Mouse (Mus musculus) C2C12 (cell line): ENCODE measurements around the gene Cdk5r2. TPM values are rescaled to one million over a fixed set of nuclear protein-coding genes. Genes with fewer than 3 reads are reported as not detected.
A peak's percentile ranks its signal among the peaks of the same experiment; 100 is the strongest.
"Not testable (repeated sequence)": the region's sequence is repeated elsewhere in the genome, so short reads cannot be mapped to it uniquely, and the experiment has no call there.

ENCODE experiments used
- H3K27me3 ChIP-seq: one replicate; pipeline ENCODE4 v1.6.1; 2011; ENCODE audit not compliant: control insufficient read depth, insufficient read depth, insufficient read length
- H3K36me3 ChIP-seq: one replicate; pipeline ENCODE4 v1.6.1; 2011; ENCODE audit not compliant: control insufficient read depth, insufficient read depth
- H3K4me3 ChIP-seq: one replicate; pipeline ENCODE4 v1.5.1; 2011; ENCODE audit warnings: mild to moderate bottlenecking, control low read depth; ENCODE audit not compliant: poor library complexity, insufficient read depth, severe bottlenecking
- H3K79me2 ChIP-seq: one replicate; pipeline ENCODE4 v1.6.1; 2011; ENCODE audit not compliant: control insufficient read depth, insufficient read depth
- H3K79me3 ChIP-seq: one replicate; pipeline ENCODE4 v1.6.1; 2011; ENCODE audit warnings: low read depth, control low read depth
- H3ac ChIP-seq: one replicate; pipeline ENCODE3; 2011; ENCODE audit warnings: low read depth; ENCODE audit not compliant: control insufficient read depth, insufficient read length
- CEBPB ChIP-seq: IDR thresholded peaks from one replicate; pipeline ENCODE4 v1.6.1; 2011; ENCODE audit warnings: low read depth, mild to moderate bottlenecking, control low read depth, moderate library complexity
- CTCF ChIP-seq: IDR thresholded peaks from one replicate; pipeline ENCODE4 v1.5.1; 2011; ENCODE audit not compliant: control insufficient read depth, insufficient read depth, insufficient read length
- FOSL1 ChIP-seq: IDR thresholded peaks from one replicate; pipeline ENCODE4 v1.8.0; 2011; ENCODE audit warnings: mild to moderate bottlenecking, low read length; ENCODE audit not compliant: poor library complexity, insufficient read depth, severe bottlenecking
- MAX ChIP-seq: IDR thresholded peaks from one replicate; pipeline ENCODE4 v1.6.1; 2011; ENCODE audit warnings: mild to moderate bottlenecking, control low read depth
- MYOD1 ChIP-seq: IDR thresholded peaks from one replicate; pipeline ENCODE4 v1.6.1; 2011; ENCODE audit warnings: low read depth; ENCODE audit not compliant: control insufficient read depth, insufficient read length
- MYOG ChIP-seq: IDR thresholded peaks from one replicate; pipeline ENCODE4 v1.6.1; 2011; ENCODE audit not compliant: control insufficient read depth, insufficient read length; ENCODE audit errors: extremely low read depth
- USF1 ChIP-seq: IDR thresholded peaks from one replicate; pipeline ENCODE4 v1.6.1; 2011; ENCODE audit warnings: low read depth, mild to moderate bottlenecking, control low read depth, moderate library complexity
- polyA plus RNA-seq: library from polyadenylated mRNA; unstranded; fragments of >200 nt; fragmentation: generic; extraction: Trizol; gene quantifications from one replicate; pipeline ENCODE4 v1.2.1, GENCODE M21; 2012; ENCODE audit warnings: missing spikeins

Cdk5r2 gene
- polyA plus RNA-seq, 1 experiment = 0.04 TPM

DNA sequence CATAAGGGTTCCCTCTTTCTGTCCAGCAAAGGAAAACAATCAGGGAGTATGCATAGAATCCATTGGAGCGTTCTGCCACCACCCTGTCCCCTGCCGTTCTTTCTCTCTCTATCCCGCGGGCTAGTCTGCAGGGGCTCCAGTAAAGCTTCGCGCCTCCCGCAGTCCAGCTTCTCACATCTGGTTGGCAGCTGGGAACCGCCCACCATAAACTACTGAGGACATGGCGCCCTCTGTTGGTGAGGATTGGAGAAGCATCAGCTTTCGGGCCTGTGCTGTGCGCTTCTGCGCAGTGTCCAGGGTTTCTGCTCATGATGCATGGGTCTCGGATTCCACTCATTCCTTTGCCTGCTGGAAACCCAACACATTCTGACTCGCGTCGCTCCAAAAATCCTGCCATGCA, 46.7 kb upstream of the Cdk5r2 start:
- Histone ChIP-seq H3K4me3 (no peak overlapping the region), H3K36me3 (no peaks in the 10 kb centered on the region), H3K27me3 (no peaks in the 10 kb centered on the region), H3ac (peak overlapping the region; percentile 2), H3K79me2 (no peaks in the 10 kb centered on the region), H3K79me3 (no peaks in the 10 kb centered on the region)
- TF ChIP-seq MAX = peak; percentile 33
- TF ChIP-seq CTCF = peak; percentile 94
- TF ChIP-seq USF1 = no peak
- TF ChIP-seq MYOD1 = no peak

- Histone ChIP-seq H3ac (no peak overlapping the region), H3K4me3 (no peak overlapping the region), H3K79me2 (no peaks in the 10 kb centered on the region), H3K79me3 (no peaks in the 10 kb centered on the region), H3K36me3 (no peaks in the 10 kb centered on the region), H3K27me3 (no peaks in the 10 kb centered on the region)
- TF ChIP-seq MYOG (no peak), CEBPB (no peak), FOSL1 (no peak), MAX (no peak), CTCF (no peak), MYOD1 (no peak), USF1 (no peak)
Measured at GRCm38 (mm10) chr1:74809007-74809406, 45.7 kb upstream of the Cdk5r2 start.

DNA sequence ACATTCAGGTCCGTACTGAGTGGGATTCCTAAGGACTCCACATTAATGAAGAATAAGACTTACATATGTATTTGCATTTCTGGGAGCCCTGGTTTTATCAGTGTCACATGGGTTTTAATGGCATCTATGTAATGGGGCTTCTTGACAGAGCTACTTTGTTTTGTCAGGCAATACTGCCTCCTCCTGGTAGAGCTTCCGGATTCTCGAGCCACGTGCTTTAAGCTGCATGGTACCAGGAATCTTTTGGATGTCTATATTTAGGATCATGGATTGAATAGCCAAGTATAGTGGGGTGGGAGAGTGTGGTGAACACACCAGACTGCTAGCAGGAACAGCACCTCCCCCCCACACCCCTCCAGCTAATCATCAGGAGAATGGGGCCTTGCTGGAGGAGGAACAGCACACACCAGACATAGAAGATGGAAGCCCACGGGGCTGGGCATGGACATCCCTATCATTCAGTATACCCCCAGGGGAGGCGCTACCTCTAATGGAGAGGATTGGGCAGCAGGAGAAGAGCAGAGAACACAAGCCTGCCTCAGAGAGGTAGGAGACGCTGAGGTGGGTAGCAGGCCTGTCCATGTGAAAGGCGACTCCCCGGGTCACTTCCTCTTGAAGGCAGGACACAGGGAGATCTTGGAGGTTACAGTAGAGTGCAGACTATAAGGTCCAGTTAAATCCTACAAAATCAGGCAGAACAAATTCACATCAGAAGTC, 39.6 kb upstream of the Cdk5r2 start:
- Histone ChIP-seq H3K79me3 (no peaks in the 10 kb centered on the region), H3K79me2 (no peaks in the 10 kb centered on the region)

GRCm38 (mm10) chr1:74815965-74816364, 38.8 kb upstream of the Cdk5r2 start:
- H3ac ChIP-seq, H3K79me3 ChIP-seq, H3K4me3 ChIP-seq, H3K79me2 ChIP-seq, H3K36me3 ChIP-seq, H3K27me3 ChIP-seq: not testable (repeated sequence)

More for the DNA sequence above, 39.6 kb upstream of the Cdk5r2 start:
- Histone ChIP-seq H3K4me3 (no peak overlapping the region), H3K27me3 (no peaks in the 10 kb centered on the region), H3K36me3 (no peaks in the 10 kb centered on the region), H3ac (no peak overlapping the region)
- no peak for TF ChIP-seq FOSL1
- TF ChIP-seq CTCF = no peak
- TF ChIP-seq MYOD1 = no peak

DNA sequence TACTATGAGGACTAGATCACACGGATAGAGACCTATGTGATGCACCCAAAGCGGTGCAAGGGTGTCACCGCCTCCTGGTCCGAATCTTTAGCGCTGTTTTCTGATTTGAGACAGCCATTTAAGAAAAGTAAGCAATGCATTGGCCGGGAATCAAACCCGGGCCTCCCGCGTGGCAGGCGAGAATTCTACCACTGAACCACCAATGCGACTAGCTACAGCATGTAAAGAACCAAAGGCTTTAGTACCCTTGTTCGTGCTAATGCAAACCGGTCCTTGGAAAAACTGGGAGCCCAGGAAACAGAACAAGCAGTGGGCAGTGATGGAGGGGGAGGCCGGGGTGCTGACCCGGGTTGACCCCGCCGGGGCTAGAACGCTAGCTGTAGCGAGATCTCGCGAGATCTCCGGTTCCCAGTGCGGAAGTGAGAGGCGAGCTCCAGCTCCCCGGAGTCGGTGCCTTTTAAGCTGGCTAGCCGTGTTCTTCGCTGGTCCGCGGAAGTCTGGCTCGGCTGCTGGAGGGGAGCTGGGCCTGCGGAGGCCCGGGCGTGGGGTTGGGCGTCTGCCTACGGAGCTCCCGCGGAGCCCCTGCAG, 38.0 kb upstream of the Cdk5r2 start:
- Histone ChIP-seq H3ac (peak overlapping the region; percentile 54), H3K36me3 (no peaks in the 10 kb centered on the region), H3K4me3 (peak overlapping the region; percentile 38), H3K79me3 (no peaks in the 10 kb centered on the region), H3K79me2 (no peaks in the 10 kb centered on the region), H3K27me3 (no peaks in the 10 kb centered on the region)
- TF ChIP-seq FOSL1 = no peak
- TF ChIP-seq USF1 = no peak
- TF ChIP-seq CEBPB = no peak
- no peak for TF ChIP-seq MAX
- no peak for TF ChIP-seq MYOD1
- no peak for TF ChIP-seq MYOG
- TF ChIP-seq CTCF = no peak

GRCm38 (mm10) chr1:74817219-74817618, 37.5 kb upstream of the Cdk5r2 start:
- Histone ChIP-seq H3K36me3 (no peaks in the 10 kb centered on the region), H3K27me3 (no peaks in the 10 kb centered on the region), H3K79me2 (no peaks in the 10 kb centered on the region), H3K4me3 (peak overlapping the region; percentile 38), H3K79me3 (no peaks in the 10 kb centered on the region), H3ac (peak overlapping the region; percentile 54)
- TF ChIP-seq MYOD1 (no peak), MAX (no peak), USF1 (no peak), FOSL1 (no peak), CTCF (no peak), MYOG (no peak), CEBPB (no peak)
